Mouse (Mus musculus): ENCODE results near the gene Gpr87.
"Not testable (repeated sequence)": the region's sequence is repeated elsewhere in the genome, so short reads cannot be mapped to it uniquely, and the experiment has no call there.

Gene Gpr87

DNA sequence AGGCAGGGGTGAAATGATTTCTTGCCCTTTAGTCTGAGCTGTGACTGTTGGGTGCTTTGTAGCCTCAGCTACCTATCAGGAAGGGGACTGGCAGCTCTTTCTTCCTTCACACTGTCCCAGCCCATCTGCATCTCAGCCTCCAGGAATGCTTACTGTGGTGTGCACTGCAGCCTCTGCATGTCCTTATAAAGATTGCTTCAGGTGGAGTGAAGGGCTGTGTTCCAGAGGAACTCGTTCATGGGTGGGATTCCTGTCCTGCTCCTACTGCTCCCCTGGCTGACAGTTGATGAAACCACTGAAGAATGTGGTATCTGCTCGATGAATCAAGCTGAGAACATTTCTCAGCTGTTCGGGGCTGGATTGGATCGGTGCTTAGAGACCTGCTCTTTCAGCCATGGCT, 7.6 kb downstream of the Gpr87 start:
- DNase-seq (ENCODE audit: low read depth, low spot score), result no peak

DNA sequence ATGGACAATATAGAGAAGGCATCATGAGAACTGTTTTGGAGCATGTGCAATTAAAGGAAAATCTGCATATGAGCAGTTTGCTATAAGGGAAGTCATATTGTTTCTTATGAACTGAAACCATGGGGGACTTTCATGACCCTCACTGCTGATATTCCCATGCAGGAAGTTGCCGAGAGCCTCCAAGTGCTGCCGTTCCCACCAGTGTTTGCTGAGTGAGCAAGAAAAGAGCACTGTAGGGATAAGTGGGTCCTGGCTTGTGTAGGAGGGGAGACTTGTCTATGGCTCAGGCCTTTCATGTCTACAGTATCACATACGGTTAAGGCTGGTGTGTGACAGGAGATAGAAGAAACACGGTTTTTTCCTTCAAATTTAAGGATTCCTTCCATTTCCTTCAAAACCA, 9.2 kb downstream of the Gpr87 start:
- DNase-seq (ENCODE audit: low read depth, low spot score), result no peak

DNA sequence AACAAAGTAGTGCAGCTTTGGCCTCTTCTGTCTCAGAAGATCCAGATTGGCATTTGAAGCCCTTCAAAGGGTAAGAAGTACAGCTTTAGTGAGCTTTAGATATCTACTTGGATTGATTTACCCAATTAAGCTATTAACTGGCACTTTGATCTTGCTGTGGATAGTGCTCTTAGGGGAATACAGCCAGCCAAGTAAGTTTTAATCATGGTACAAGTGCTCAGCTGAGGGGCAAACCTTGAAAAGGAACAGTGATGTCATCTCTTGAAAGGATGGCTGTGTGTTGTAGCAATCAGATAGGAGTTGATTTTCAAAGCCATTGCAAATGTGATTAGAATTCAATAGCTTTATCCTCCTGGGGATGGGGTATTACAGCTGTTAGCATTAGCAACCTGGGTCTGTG, 12.8 kb downstream of the Gpr87 start:
- DNase-seq (ENCODE audit: low read depth, low spot score), result no peak

DNA sequence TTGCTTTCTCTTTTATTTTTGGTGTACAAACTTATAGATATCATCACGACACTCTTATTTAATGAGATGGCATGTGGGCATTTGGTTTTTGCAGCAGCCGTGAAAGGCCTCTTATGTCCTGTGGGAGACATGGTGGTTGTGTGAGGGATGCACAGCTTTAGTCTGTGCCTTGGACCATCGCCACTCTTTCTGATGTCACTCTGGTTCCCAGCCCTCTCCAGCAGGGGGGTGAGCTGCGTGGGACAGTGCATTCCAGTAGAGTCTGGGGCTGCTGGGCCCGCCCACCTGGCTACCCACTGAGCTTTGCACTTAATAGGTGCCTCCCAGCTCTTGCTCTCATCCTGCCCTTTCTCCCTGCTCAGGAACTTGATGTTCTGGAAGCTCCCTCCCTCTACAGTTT, 13.8 kb downstream of the Gpr87 start:
- DNase-seq (ENCODE audit: low read depth, low spot score), result no peak

DNA sequence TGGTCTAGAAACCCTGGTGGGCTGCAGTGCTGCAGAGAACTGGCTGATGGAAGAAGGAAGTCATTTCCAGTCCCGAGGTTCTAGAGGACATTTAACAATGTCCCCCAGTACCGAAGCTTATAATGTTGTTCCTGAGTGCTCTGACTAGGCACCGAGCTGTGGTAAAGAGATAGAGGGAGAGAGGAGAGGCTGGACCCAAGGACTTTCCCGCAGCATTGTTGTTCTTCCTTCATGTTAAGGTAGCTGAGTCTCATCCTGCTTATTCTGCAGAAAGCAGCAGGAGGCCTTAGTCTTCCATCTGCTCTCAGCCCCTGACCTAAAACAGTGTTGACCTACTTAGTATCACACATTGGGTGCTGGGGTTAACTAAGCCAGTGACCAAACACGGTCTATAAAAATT, 18.0 kb downstream of the Gpr87 start:
- DNase-seq (ENCODE audit: low read depth, low spot score), result no peak

DNA sequence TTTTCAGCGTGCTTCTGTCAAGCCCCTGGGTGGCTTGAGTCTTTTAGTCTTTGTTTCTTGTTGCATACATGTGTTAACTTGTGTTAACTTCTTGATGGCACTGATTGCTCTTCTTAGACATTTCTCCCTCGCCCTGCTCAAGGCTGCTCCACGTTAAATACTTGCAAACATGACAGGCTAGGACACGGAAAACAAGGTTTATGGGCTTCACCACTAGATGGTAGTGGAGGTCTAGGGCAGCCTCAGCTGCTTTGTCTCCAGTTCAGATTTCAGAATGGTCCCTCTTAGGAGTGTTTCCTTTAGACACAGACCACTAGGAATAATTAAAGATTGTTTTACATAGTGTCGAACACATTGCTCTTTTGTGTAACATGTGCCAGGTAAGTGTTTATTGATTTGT, 19.7 kb downstream of the Gpr87 start:
- peak; percentile 10 for DNase-seq (ENCODE audit: low read depth, low spot score)

DNA sequence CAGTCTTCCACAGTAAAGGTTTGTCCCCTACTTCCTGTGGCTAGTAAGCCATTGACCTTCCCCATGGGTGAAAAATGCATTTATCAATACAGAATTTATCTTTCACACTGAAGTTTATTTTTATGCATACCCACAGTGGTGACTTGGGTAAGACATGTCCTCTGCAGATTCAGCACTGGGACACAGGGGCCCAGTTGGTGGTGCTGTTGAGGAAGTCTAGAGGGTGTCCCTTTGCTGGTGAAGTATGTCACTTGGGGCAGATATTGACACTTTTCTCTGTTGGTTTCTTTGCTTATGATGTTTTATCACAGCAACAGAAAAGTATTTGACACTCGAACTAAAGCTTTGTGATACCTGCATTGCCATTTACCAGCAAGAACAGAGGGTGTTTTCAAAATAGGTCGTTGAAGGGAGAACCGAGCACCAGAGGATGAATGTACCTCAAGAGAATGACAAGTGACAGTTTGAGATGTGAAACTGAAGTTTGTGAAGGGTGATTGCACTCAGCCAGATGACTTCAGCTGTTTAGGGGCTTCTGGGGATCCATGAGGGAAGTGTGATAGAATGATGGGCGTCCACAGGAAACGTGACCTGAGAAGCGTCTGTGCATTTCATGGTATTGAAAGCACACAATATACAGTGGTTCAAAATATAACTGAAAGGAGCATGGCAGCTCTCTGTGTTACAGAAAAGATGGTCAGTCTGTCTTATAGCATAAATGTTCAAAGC, 20.3 kb downstream of the Gpr87 start:
- DNase-seq (ENCODE audit: low read depth, low spot score), result no peak

DNA sequence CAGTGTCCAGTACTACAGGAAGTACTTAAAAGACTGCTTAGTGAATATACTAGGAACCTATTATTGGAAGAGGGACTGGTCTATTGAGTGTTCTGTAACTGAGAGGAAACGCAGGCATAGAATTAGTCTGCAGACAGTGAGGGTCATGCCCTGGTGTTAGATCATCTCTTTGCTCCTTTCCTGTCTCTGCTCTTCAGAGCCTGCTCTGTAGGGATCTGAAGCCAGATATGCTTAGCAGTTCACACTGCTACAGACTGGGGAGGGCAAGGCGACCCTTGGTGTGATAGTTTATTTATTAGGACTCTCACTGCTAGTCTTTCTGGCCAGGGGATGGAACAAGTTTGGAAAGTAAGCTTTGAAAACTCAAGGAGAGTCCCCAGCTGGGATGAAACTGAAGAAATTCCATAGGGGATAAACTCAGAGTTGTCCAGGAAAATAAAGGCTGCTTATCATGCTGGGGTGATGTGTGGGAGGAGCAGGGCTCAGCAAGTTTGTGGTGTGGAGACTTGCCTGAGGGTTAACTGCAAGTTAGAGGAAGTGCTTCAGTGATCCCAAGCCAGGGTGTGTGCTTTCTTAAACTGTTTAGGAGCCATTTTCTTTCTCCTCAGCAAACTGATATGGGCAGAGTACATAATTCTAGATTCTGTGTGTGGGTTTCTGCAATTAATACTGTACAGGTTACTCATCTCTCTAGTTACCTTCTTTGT, 24.8 kb downstream of the Gpr87 start:
- DNase-seq (ENCODE audit: low read depth, low spot score), result no peak

DNA sequence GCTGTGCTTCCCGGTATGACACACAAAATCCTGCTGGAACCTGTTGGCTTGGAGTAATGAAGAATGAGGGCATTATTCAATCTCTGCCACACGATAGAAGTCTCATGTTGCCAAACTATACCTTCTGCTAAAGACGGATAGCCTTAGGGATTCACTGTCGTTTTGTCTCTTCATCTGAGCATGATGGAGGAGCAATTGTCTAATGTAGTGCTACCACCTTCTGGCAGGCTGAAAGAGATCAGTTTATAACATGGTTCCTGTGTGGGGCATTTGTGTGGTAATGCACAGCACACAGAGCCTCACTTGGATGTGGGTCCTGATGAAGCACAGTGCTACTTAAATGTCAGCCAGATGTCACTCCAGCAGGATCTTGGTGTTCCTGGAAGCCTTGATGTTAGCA, 25.7 kb downstream of the Gpr87 start:
- DNase-seq (ENCODE audit: low read depth, low spot score), result no peak

DNA sequence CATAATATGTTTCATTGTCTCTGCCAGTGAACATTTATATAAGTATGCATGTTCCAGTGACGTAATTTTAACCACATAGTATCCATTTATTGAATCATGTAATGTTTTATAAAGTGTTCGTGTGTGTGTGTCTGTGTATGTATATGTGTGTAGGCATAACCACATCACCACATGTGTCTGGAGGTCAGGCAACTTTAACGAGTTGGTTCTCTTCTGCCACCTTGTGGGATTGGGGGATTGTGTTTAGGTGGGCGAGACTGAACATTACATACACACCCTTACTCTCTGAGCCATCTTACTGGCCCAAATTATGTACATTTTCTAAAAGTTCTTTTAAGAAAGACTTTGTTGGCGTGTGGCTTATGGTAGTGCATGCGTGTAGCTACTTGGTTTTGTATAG, 26.4 kb downstream of the Gpr87 start:
- DNase-seq (ENCODE audit: low read depth, low spot score), result no peak

DNA sequence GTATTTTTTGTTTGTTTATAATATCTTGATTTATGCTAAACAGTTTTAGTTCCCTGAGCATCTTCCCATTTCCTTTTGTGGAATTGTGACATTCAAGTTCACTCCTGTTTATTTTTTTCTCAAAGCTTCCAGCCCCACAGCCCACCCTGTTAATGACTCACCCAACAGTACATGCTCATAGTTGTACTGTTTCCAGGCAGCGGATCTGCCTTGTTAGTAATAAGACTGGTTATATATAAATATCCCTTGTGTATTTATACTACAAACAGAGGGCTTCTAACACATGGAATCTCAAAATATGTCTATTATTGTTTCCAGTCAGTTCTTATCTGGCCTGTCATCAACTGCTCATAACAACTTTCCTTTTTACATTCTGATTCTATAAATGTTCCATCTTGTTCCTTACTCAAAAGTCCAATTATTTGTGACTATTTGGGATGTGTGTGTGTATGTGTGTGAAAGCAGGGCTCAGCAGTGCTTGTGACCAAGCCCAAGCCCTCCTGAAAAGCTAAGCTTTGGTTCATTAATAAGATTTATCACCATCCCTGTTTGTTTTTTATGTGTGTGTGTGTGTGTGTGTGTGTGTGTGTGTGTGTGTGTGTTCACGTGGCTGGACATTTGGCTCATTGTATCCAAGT, 27.4 kb downstream of the Gpr87 start:
- no peak for DNase-seq (ENCODE audit: low read depth, low spot score)

DNA sequence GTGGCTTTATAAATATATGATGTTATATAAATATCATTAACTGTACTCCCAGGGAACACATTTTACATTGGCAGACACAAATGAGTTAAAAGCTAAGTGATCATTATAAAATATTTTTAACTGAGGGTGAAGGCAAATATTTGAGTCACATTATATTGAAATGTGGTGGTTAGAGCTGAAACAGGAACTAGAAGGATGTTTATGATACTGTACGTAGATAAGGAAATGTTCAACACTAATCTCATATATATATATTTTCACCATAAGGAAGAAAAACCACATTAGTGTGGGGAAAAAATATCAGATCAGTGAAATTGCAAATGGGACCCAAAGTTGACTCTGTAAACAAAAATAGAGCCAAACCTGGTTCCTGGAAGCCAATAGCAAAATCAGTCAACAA, 34.4 kb downstream of the Gpr87 start:
- DNase-seq (ENCODE audit: low read depth, low spot score), result no peak

DNA sequence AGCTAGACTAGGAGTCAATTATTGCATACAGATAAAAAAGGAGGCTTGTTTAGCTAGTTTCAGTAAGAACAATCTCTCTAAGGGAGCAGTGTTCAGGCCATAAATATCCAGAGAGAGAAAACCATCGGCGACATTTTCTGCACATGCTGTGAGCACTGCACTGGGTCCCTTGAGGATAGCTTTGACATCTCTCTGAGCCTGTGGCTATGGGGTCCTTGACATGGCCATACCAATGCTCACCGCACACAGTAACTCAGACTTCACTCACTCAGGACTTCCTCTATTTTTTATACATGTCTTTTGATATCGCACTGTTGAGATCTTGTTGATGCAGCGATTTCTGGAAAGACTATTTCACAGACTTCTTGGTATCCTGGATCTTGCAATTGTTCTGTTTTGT, 37.9 kb downstream of the Gpr87 start:
- no peak for DNase-seq (ENCODE audit: low read depth, low spot score)

DNA sequence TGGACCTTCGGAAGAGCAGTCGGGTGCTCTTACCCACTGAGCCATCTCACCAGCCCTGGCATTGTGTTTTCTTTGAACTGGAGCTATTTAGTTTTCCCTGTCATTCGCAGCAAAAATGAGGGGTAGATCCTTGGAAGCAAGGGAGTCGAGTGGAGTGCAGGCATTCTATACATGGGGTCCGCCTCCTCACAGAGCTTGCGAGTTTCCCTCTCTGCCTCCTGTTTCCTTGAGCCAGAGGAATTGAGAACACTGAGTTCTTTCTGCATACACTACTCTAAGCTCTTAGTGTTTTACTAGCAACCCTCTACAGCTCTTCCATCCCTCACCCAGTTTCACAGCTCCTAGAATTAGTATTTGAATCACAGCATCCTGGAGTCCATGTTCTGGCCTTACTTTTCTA, 39.5 kb downstream of the Gpr87 start:
- no peak for DNase-seq (ENCODE audit: low read depth, low spot score)

DNA sequence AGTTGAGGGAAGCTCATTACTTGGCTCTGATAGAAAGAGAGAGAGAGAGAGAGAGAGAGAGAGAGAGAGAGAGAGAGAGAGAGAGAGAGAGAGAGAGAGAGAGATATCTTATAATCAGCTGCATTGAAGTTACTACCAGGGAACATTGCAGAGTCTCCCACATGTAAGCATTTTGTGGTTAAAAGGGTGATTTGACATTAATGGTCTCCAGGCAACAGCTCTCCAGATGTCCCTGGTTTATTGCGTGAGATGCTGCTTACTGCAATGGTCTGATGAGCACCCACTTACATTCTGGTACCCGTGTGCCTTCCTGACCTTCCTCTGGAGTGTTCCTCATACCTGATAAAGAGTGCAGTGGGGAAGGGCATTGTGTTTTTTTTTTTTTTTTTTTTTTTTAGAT, 40.0 kb downstream of the Gpr87 start:
- no peak for DNase-seq (ENCODE audit: low read depth, low spot score)

DNA sequence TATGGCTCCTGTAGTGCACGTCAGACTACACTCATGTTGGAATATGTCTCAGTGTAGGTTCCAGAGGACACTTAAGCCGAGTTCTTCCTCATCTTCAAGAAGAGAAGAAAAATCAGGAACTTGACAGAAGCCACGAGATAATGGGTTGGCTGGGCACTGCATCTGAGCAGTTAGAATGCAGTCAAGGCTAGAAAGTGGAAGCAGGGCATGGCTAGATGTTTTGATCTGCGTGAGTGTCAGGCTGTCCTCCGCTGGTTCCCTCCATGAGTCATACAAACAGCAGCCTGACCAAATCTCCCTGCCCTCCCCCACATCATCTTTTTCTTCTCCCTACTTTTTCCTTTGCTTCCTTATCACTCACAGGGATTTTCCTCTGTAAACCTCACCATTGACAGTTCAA, 41.5 kb downstream of the Gpr87 start, which contains the start of gene P2ry14:
P2ry14 (minus strand) TSS at position 195 of the 400 bp plus-strand sequence.
- peak; percentile 13 for DNase-seq (ENCODE audit: low read depth, low spot score)

DNA sequence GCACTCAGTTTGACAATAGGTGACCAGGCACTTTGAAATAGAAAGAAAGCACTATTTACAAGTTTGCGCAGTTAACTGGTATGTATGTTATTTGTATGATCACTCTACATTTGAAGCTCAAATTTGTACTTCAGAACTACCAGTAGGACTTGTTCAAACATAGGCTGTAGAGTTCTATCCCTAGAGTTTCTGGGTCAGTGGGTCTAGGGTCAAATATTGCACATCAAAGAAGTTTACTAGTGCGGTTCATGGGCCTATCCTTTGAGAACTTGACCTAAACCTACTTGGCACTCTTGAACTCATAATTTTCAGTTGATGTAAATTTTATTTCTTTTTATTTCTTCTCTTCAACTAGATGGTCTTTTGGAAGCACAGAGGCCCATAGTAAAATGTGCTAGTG, 44.3 kb downstream of the Gpr87 start:
- no peak for DNase-seq (ENCODE audit: low read depth, low spot score)

DNA sequence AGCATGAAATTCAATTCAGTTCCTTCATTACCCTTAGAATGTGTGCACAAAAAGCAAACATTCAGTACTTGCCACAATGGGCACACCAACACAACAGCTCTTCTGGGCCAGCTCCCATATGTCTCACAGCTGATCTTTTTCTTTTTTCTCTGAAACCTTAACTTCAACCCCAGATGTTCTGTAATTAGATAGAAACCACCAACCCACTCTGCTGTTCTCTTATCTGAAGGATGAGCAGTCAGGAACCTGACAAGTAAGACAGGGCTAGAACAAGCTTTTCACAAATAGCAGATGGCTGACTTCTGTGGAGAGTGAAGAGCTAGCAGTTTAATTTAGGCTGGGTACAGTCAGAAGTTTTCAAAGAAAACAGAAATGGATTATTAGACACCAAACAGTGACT, 45.3 kb downstream of the Gpr87 start:
- DNase-seq (ENCODE audit: low read depth, low spot score), result no peak

DNA sequence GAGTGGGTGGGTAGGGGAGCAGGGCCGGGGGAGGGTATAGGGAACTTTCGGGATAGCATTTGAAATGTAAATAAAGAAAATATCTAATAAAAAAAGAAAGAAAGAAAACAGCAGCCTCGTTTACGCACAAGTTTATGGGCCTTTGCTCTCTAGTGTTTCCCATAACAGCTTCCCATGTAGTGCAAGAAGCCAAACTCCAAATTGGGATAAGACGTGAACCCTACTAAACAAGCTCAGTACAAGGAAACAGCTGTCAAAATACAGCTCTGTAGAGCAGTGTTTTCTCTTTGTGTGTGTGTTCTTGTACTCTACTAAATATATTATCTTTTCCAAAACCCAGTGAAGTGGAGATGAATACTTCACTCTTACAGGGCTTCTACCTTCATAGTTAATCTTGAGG, 49.7 kb downstream of the Gpr87 start:
- DNase-seq (ENCODE audit: low read depth, low spot score), result no peak

DNA sequence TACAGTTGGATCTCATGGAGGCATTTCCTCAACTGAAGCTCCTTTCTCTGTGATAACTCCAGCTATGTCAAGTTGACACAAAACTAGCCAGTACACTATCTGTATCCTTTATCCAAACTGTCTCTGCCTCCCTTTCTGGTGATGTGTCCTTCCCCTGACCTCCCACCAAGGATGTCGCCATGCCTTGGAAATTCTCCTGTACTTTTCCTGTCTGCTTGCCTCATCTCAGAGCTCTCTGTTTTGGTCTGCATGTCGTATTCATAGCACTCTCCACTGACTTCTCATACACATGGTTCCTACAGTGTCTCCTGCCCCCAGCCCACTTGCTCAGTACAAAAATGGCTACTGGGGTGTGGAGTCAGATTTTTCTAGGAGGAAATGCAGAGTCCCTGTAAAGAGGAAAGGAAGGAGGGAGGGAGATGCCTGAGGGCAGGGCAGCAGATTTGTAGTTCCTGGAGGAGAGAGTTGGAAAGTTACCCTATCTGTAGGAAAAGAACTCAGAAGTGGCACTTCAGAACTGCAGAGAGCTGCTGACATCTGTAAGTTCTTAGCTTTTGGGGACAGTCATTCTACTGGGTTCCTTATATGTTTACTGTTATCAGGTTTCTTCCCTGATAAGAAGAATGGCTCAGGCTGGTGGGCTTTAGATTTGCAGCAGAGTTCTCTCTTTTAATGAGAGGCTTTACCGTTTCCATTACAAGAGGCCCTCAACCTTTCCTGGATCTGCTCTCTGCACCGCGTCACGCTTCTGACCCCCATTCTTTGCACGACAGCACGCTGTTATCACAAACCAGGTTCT, 53.2 kb downstream of the Gpr87 start:
- DNase-seq (ENCODE audit: low read depth, low spot score), result no peak

DNA sequence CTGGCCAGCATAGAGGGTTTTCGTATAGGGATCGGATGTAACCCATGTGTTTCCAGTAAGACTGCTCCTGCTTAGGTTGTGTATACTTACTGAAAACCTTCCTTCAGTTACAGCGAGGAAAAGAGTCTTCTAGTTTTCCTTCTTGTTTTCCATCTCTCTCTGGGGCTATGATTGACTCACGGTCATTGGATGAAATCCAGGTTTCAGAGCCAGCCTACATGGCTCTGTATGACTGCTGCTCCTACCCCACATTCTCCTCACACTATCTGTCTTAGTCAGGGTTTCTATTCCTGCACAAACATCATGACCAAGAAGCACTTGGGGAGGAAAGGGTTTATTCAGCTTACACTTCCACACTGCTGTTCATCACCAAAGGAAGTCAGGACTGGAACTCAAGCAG, 54.0 kb downstream of the Gpr87 start:
- DNase-seq (ENCODE audit: low read depth, low spot score), result not testable (repeated sequence)

DNA sequence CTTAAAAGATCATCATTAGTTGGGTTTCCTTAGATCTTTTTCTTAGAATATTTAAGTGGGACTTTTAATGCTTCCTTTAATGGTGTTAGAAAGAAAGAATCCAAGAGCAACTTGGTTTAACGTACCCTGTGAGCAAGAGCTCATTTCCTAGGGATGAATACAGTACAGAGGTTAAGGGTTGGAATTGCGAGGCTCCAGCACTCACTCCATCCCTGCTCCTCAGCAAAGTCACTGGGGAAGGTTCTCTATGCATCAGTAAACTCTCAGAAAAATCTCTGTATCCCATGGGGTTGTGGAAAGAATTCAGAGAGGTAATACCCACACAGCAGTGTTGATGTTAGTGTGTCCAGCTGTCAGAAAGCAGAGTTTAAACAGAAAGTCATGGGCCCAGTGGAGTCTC, 54.8 kb downstream of the Gpr87 start:
- DNase-seq (ENCODE audit: low read depth, low spot score), result no peak

All from skeletal muscle tissue, adult 2 months (tissue).